Mouse (Mus musculus) forebrain, embryonic 15.5 days (tissue): ENCODE data around the gene Slc12a1. TPM values are rescaled to one million over a fixed set of nuclear protein-coding genes. Genes with fewer than 3 reads are reported as not detected.

Source experiments
- ATAC-seq: fragments of 200-750 bp; cut with Nextera tagmentation; replicated peaks from 2 replicates; pipeline ENCODE4 v1.8.0; 2017; ENCODE audit warnings: mild to moderate bottlenecking, moderate TSS enrichment, moderate library complexity
- H3K27ac ChIP-seq: fragments of 300-500 bp; sonication (generic); replicated peaks from 2 replicates; pipeline ENCODE4 v1.5.1; 2015; ENCODE audit warnings: mild to moderate bottlenecking, inconsistent platforms
- H3K27me3 ChIP-seq: fragments of 300-500 bp; sonication (generic); 2 replicates; pipeline ENCODE4 v1.6.1; 2015; ENCODE audit warnings: inconsistent platforms
- H3K36me3 ChIP-seq: fragments of 300-500 bp; sonication (generic); 2 replicates; pipeline ENCODE4 v1.6.1; 2015; ENCODE audit warnings: mild to moderate bottlenecking, inconsistent platforms
- H3K4me1 ChIP-seq: fragments of 300-500 bp; sonication (generic); 2 replicates; pipeline ENCODE4 v1.6.1; 2015; ENCODE audit warnings: inconsistent platforms
- H3K4me2 ChIP-seq: fragments of 300-500 bp; sonication (generic); replicated peaks from 2 replicates; pipeline ENCODE4 v1.6.1; 2015; ENCODE audit warnings: mild to moderate bottlenecking, inconsistent platforms
- H3K4me3 ChIP-seq: fragments of 300-500 bp; sonication (generic); 2 replicates; pipeline ENCODE4 v1.5.1; 2015; ENCODE audit warnings: mild to moderate bottlenecking, inconsistent platforms
- H3K9ac ChIP-seq: fragments of 300-500 bp; sonication (generic); replicated peaks from 2 replicates; pipeline ENCODE4 v1.6.1; 2015; ENCODE audit warnings: mild to moderate bottlenecking, inconsistent platforms
- H3K9me3 ChIP-seq: fragments of 300-500 bp; sonication (generic); 2 replicates; pipeline ENCODE4 v1.6.1; 2016; ENCODE audit warnings: inconsistent platforms
- WGBS: fragments of 180-500 bp; shearing (Covaris S2); methylation state at CpG from one replicate; pipeline ENCODE4 v1.1.7; 2015; ENCODE audit warnings: mixed read lengths; 5-methylcytosine and 5-hydroxymethylcytosine counted together
- polyA plus RNA-seq: library from polyadenylated mRNA; unstranded; fragments of >200 nt; fragmentation: Nextera tagmentation; extraction: Ambion mirVana; gene quantifications from 2 replicates; pipeline ENCODE4 v1.2.1, GENCODE M21; 2015

Gene Slc12a1
- polyA plus RNA-seq, 1 experiment from 2014 or later, result not detected

- no peak for ATAC-seq
- Histone ChIP-seq H3K4me1 (peaks cover 11% of the 10 kb centered on the region), H3K27ac (peak overlapping the region; percentile 75), H3K4me2 (peak overlapping the region; percentile 70), H3K36me3 (no peaks in the 10 kb centered on the region), H3K9me3 (no peaks in the 10 kb centered on the region), H3K4me3 (peak overlapping the region; percentile 53), H3K9ac (peak overlapping the region; percentile 54; the same call in 1 of the 2 replicates), H3K27me3 (no peaks in the 10 kb centered on the region)
- WGBS, result 29% methylated on average over 7 of the region's 7 CpGs
Measured at GRCm38 (mm10) chr2:125136846-125137245, 15.5 kb upstream of the Slc12a1 start.

GRCm38 (mm10) chr2:125142336-125142735 lies 10.0 kb upstream of the Slc12a1 start:
- no peaks in the 10 kb centered on the region for H3K36me3 ChIP-seq
- H3K9ac ChIP-seq, result no peak overlapping the region
- ATAC-seq, result peak; percentile 46; the same call in 1 of the 2 replicates
- H3K4me3 ChIP-seq, result no peak overlapping the region
- H3K27ac ChIP-seq, result no peak overlapping the region
- H3K9me3 ChIP-seq, result no peaks in the 10 kb centered on the region
- H3K4me1 ChIP-seq, result peaks cover 6% of the 10 kb centered on the region
- no peaks in the 10 kb centered on the region for H3K27me3 ChIP-seq
- H3K4me2 ChIP-seq, result no peak overlapping the region

DNA sequence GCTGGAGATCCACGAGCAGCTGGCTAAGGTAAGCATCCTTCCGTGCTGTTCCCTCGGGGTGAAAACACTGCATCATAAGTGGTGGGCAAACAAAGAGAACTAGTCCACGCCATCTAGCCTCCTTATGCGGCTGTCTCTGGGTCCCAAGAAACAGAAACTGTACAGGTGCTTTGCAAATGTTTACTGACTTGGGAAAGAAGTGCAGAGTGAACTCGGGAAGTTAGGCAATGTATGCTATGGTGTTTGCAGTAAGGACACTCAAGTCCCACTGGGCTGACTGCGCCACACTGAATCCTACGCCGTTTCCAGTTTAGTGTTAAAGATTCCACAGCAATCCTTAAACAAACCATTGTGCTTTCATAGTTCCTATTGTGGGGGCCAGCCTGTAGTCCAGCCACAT lies 2.0 kb downstream of the Slc12a1 start:
- Histone ChIP-seq H3K4me1 (no peaks in the 10 kb centered on the region), H3K9me3 (no peaks in the 10 kb centered on the region), H3K27me3 (no peaks in the 10 kb centered on the region), H3K36me3 (no peaks in the 10 kb centered on the region), H3K4me3 (no peak overlapping the region), H3K27ac (no peak overlapping the region), H3K9ac (no peak overlapping the region), H3K4me2 (no peak overlapping the region)
- no peak for ATAC-seq
- WGBS, result 85% methylated on average over 9 of the region's 9 CpGs

GRCm38 (mm10) chr2:125155504-125155903 lies 3.2 kb downstream of the Slc12a1 start:
- Histone ChIP-seq H3K27me3 (no peaks in the 10 kb centered on the region), H3K4me3 (no peak overlapping the region), H3K27ac (no peak overlapping the region), H3K9ac (no peak overlapping the region), H3K4me2 (no peak overlapping the region), H3K9me3 (no peaks in the 10 kb centered on the region), H3K36me3 (no peaks in the 10 kb centered on the region), H3K4me1 (no peaks in the 10 kb centered on the region)
- 36% methylated on average over 2 of the region's 2 CpGs for WGBS
- no peak for ATAC-seq

- WGBS, result 36% methylated on average over 4 of the region's 4 CpGs
- no peak overlapping the region for H3K27ac ChIP-seq
- H3K4me2 ChIP-seq, result no peak overlapping the region
- H3K36me3 ChIP-seq, result no peaks in the 10 kb centered on the region
- peak; percentile 67; the same call in 1 of the 2 replicates for ATAC-seq
- no peaks in the 10 kb centered on the region for H3K27me3 ChIP-seq
- no peaks in the 10 kb centered on the region for H3K9me3 ChIP-seq
- peaks cover 9% of the 10 kb centered on the region; the same call in 1 of the 2 replicates for H3K4me1 ChIP-seq
- no peak overlapping the region for H3K4me3 ChIP-seq
- H3K9ac ChIP-seq, result no peak overlapping the region
Measured at GRCm38 (mm10) chr2:125162012-125162470, 9.7 kb downstream of the Slc12a1 start.

DNA sequence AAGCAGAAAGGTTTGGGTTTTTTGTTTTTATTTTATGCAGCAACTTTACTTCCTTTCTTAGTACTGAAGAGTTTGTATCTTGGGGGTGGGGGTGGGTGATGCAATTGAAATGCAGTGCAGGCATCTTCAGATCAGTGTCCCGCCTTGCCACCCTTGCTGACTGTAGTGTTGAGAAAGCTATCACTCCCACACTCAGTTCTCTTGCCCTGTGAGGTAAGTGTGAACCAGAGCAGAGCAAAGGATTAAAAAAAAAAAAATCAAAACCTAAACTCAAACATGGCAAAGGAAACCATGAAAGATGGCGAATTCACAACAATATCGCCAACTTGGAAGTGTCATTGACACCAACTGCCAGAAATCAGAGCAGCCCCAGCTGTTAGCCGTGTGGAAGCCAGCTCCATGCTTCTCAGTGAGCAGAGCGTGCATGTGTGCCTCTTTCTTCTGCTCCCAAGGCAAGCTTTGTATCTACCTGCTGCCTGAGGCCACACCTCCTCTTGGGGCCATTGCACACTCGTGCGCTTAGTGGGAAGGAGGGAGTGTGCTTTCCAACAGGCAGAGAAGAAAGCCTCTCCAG lies 26.0 kb downstream of the Slc12a1 start:
- Histone ChIP-seq H3K36me3 (no peaks in the 10 kb centered on the region), H3K4me1 (0 out of 2 replicates have a peak, but pooled peaks cover 8% of the 10 kb centered on the region), H3K9me3 (no peaks in the 10 kb centered on the region), H3K27ac (peak overlapping the region; percentile 70), H3K27me3 (no peaks in the 10 kb centered on the region), H3K9ac (no peak overlapping the region), H3K4me2 (no peak overlapping the region), H3K4me3 (no peak overlapping the region)
- 66% methylated on average over 7 of the region's 7 CpGs for WGBS
- peak; percentile 87 for ATAC-seq

- no peaks in the 10 kb centered on the region for H3K4me1 ChIP-seq
- H3K9ac ChIP-seq, result no peak overlapping the region
- H3K27me3 ChIP-seq, result no peaks in the 10 kb centered on the region
- no peak for ATAC-seq
- no peaks in the 10 kb centered on the region for H3K36me3 ChIP-seq
- no peaks in the 10 kb centered on the region for H3K9me3 ChIP-seq
- no peak overlapping the region for H3K4me3 ChIP-seq
- no peak overlapping the region for H3K27ac ChIP-seq
- no peak overlapping the region for H3K4me2 ChIP-seq
- WGBS, result 76% methylated on average over 11 of the region's 11 CpGs
Measured at GRCm38 (mm10) chr2:125187904-125188303, 35.6 kb downstream of the Slc12a1 start.

DNA sequence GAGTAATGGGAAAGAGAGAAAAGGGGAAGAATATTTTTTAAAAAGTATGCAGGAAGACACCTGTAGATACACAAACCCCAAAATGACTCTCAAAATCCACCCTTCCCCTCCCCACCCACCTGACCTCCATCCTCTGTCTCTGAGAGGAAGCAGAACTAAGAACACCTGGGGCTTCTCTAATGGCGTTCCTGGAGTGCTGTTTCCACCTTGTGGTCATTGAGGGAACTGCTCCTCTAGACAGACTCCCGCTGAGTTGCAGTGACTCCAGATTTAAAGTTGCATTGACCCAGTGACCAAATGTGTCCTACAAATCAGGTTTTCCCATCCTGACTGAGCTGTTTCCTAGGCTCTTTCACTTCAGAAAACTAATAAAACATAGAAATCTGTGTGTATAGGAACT lies 36.9 kb downstream of the Slc12a1 start:
- H3K4me2 ChIP-seq, result no peak overlapping the region
- no peaks in the 10 kb centered on the region for H3K4me1 ChIP-seq
- H3K27me3 ChIP-seq, result no peaks in the 10 kb centered on the region
- no peak overlapping the region for H3K9ac ChIP-seq
- H3K9me3 ChIP-seq, result no peaks in the 10 kb centered on the region
- 0 out of 2 replicates have a peak, but pooled peaks have one; percentile 66 for ATAC-seq
- WGBS, result 6% methylated on average over 2 of the region's 2 CpGs
- H3K4me3 ChIP-seq, result no peak overlapping the region
- H3K36me3 ChIP-seq, result no peaks in the 10 kb centered on the region
- H3K27ac ChIP-seq, result no peak overlapping the region

DNA sequence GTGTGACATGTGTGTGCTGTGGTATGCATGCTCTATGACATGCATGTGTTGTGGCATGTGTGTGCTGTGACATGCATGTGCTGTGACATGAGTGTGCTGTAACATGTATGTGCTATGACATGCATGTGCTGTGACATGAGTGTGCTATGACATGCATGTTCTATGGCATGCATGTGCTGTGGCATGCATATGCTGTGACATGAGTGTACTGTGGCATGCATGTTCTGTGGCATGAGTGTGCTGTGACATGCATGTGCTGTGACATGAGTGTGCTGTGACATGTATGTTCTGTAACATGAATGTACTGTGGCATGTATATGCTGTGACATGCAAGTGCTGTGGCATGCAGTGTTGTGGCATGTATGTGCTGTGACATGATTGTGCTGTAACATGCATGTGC lies 40.6 kb downstream of the Slc12a1 start:
- Histone ChIP-seq H3K27ac (no peak overlapping the region), H3K4me3 (no peak overlapping the region), H3K4me1 (no peaks in the 10 kb centered on the region), H3K9me3 (no peaks in the 10 kb centered on the region), H3K36me3 (no peaks in the 10 kb centered on the region), H3K27me3 (no peaks in the 10 kb centered on the region), H3K9ac (no peak overlapping the region), H3K4me2 (no peak overlapping the region)
- ATAC-seq, result no peak

DNA sequence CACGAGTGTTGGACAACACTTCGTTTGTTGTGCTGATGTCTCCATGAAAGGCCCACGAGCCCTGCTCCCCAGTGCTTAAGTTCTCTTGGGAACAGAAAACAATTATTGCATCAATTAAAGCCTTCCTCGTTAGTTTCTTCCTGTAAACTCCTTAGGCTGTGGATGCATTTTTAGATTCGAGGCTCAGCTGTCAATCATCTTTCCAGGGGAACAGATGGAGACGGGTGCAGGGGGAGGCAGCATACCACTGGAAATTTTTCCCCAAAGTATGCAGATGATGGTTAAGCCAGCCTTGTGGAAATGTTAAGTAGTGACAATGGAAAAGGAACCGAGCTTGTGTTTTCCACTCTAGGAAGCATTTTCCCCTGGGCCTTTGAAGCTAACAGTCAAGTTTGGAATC lies 44.5 kb downstream of the Slc12a1 start:
- no peaks in the 10 kb centered on the region for H3K27me3 ChIP-seq
- no peak overlapping the region for H3K4me3 ChIP-seq
- no peak overlapping the region for H3K9ac ChIP-seq
- 22% methylated on average over 7 of the region's 7 CpGs for WGBS
- H3K27ac ChIP-seq, result no peak overlapping the region
- ATAC-seq, result no peak
- no peak overlapping the region for H3K4me2 ChIP-seq
- H3K9me3 ChIP-seq, result no peaks in the 10 kb centered on the region
- H3K4me1 ChIP-seq, result no peaks in the 10 kb centered on the region
- no peaks in the 10 kb centered on the region for H3K36me3 ChIP-seq

- no peaks in the 10 kb centered on the region for H3K36me3 ChIP-seq
- peak; percentile 88 for ATAC-seq
- WGBS, result 56% methylated on average over 14 of the region's 14 CpGs
- H3K4me2 ChIP-seq, result no peak overlapping the region
- H3K9me3 ChIP-seq, result no peaks in the 10 kb centered on the region
- no peaks in the 10 kb centered on the region for H3K27me3 ChIP-seq
- 0 out of 2 replicates have a peak, but pooled peaks cover 7% of the 10 kb centered on the region for H3K4me1 ChIP-seq
- no peak overlapping the region for H3K27ac ChIP-seq
- H3K9ac ChIP-seq, result no peak overlapping the region
- no peak overlapping the region for H3K4me3 ChIP-seq
Measured at GRCm38 (mm10) chr2:125208894-125209596, 56.7 kb downstream of the Slc12a1 start.

GRCm38 (mm10) chr2:125211831-125212510 lies 59.7 kb downstream of the Slc12a1 start:
- Histone ChIP-seq H3K4me2 (no peak overlapping the region), H3K4me3 (no peak overlapping the region), H3K36me3 (no peaks in the 10 kb centered on the region), H3K27me3 (no peaks in the 10 kb centered on the region), H3K9ac (no peak overlapping the region), H3K4me1 (0 out of 2 replicates have a peak, but pooled peaks cover 7% of the 10 kb centered on the region), H3K9me3 (no peaks in the 10 kb centered on the region), H3K27ac (no peak overlapping the region)
- no peak for ATAC-seq
- 68% methylated on average over 10 of the region's 10 CpGs for WGBS
